Mouse (Mus musculus) lung, adult 2 months (tissue): ENCODE results near the gene Hadhb.

Experiments
- CTCF ChIP-seq: fragments of 200-500 bp; IDR thresholded peaks from 2 replicates; pipeline ENCODE4 v1.5.1; 2011; ENCODE audit warnings: mild to moderate bottlenecking, low read length, control low read depth; ENCODE audit not compliant: insufficient read depth
- POLR2A ChIP-seq: fragments of 200-500 bp; IDR thresholded peaks from 2 replicates; pipeline ENCODE4 v1.6.1; 2011; ENCODE audit warnings: low read depth, mild to moderate bottlenecking, control low read depth, low read length, borderline replicate concordance; ENCODE audit errors: extremely low read depth

DNA sequence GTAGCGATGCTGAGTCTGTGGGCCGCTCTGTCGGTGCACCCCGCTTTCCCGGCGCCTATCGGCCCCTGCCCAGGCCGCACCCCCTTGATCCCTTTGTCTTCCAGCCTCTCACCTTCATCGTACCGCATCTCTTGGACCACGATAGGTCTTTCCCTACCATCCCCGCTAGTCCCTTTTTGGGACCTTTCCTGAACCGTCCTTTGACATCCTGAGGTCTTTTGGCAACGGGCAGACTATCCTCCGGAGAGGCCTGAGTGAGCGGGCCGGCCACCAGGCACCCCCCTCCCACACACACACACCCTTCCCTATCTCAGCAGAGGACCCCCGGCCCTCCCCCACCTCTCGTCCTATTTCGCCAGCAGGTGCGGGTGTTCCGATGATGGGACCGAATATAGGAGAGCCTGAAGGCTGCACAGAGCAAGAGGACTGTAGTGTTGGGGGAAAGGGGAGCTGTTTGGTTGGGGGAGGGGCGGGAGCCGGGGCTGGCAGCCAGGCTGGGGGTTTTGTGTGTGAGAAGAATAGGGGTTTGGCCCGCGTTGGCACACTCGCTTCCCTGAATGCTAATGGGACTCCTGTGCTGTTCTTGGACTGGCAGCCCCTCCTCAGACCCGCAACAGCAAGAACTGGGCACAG lies 49.3 kb upstream of the Hadhb start, which contains the start of gene 3110082J24Rik:
- no peak for TF ChIP-seq POLR2A
- no peak for TF ChIP-seq CTCF
